Mouse (Mus musculus) liver, postnatal 0 days (tissue): ENCODE results near the gene Pip4k2a. TPM values are rescaled to one million over a fixed set of nuclear protein-coding genes. Genes with fewer than 3 reads are reported as not detected.
A peak's percentile ranks its signal among the peaks of the same experiment; 100 is the strongest.

ENCODE experiments used
- ATAC-seq: fragments of 200-750 bp; cut with Nextera tagmentation; 2 replicates; pipeline ENCODE4 v1.8.0; 2017; ENCODE audit warnings: mild to moderate bottlenecking, moderate library complexity
- DNase-seq: peaks from one replicate; pipeline ENCODE4 v3.0.0-alpha.2; 2016
- H3K27ac ChIP-seq: fragments of 300-500 bp; sonication (generic); 2 replicates; pipeline ENCODE4 v1.5.1; 2014; ENCODE audit warnings: antibody characterized with exemption, moderate library complexity, mild to moderate bottlenecking, low read depth
- H3K27me3 ChIP-seq: fragments of 300-500 bp; sonication (generic); 2 replicates; pipeline ENCODE4 v1.6.1; 2014; ENCODE audit warnings: low read length, control low read depth, mixed read lengths; ENCODE audit not compliant: insufficient read depth
- H3K36me3 ChIP-seq: fragments of 300-500 bp; sonication (generic); replicated peaks from 2 replicates; pipeline ENCODE4 v1.6.1; 2014; ENCODE audit warnings: mild to moderate bottlenecking, control low read depth, low read length, moderate library complexity, mixed read lengths; ENCODE audit not compliant: insufficient read depth
- H3K4me1 ChIP-seq: fragments of 300-500 bp; sonication (generic); 2 replicates; pipeline ENCODE4 v1.6.1; 2014; ENCODE audit warnings: antibody characterized with exemption, mild to moderate bottlenecking, control low read depth; ENCODE audit not compliant: insufficient read depth
- H3K4me2 ChIP-seq: fragments of 300-500 bp; sonication (generic); 2 replicates; pipeline ENCODE4 v1.6.1; 2014; ENCODE audit warnings: low read depth, mild to moderate bottlenecking, low read length, moderate library complexity, mixed read lengths
- H3K4me3 ChIP-seq: fragments of 300-500 bp; sonication (generic); 2 replicates; pipeline ENCODE4 v1.5.1; 2014; ENCODE audit warnings: low read depth, low read length
- H3K9ac ChIP-seq: fragments of 300-500 bp; sonication (generic); replicated peaks from 2 replicates; pipeline ENCODE4 v1.6.1; 2014; ENCODE audit warnings: mild to moderate bottlenecking, moderate library complexity
- H3K9me3 ChIP-seq: fragments of 300-500 bp; sonication (generic); 2 replicates; pipeline ENCODE4 v1.6.1; 2016; ENCODE audit warnings: mild to moderate bottlenecking, control low read depth, low read length, mixed read lengths
- CTCF ChIP-seq: sonication (generic); IDR thresholded peaks from 2 replicates; pipeline ENCODE4 v1.5.1; 2016; ENCODE audit warnings: antibody characterized with exemption, low read depth
- EP300 ChIP-seq: IDR thresholded peaks from 2 replicates; pipeline ENCODE4 v1.6.1; 2016; ENCODE audit warnings: antibody characterized with exemption, low read depth, mild to moderate bottlenecking
- WGBS: fragments of 180-500 bp; shearing (Covaris S2); extraction: QIAGEN DNeasy Blood & Tissue Kit; methylation state at CpG from one replicate; pipeline ENCODE4 v1.1.7; 2014; ENCODE audit not compliant: insufficient replicate concordance; 5-methylcytosine and 5-hydroxymethylcytosine counted together
- polyA plus RNA-seq: library from polyadenylated mRNA; unstranded; fragments of >200 nt; fragmentation: Nextera tagmentation; extraction: Ambion mirVana; gene quantifications from 2 replicates; pipeline ENCODE4 v1.2.1, GENCODE M21; 2015

Gene Pip4k2a
- polyA plus RNA-seq, 1 experiment from 2014 or later: 8.0 TPM

GRCm38 (mm10) chr2:18966566-18966965 lies 31.4 kb downstream of the Pip4k2a start:
- DNase-seq (no peak), ATAC-seq (no peak)
- H3K9ac ChIP-seq: no peak overlapping the region
- no peaks in the 10 kb centered on the region for H3K27me3 ChIP-seq
- 79% methylated on average over 5 of the region's 5 CpGs for WGBS
- H3K36me3 ChIP-seq: 0 out of 2 replicates have a peak, but pooled peaks cover 2% of the 10 kb centered on the region
- no peak overlapping the region for H3K4me2 ChIP-seq
- TF ChIP-seq EP300 (no peak), CTCF (no peak)
- peaks cover 44% of the 10 kb centered on the region for H3K4me1 ChIP-seq
- no peaks in the 10 kb centered on the region for H3K9me3 ChIP-seq
- H3K27ac ChIP-seq: no peak overlapping the region
- no peak overlapping the region for H3K4me3 ChIP-seq

- WGBS: 91% methylated on average over 2 of the region's 2 CpGs
- TF ChIP-seq CTCF: no peak
- no peak for TF ChIP-seq EP300
- Histone ChIP-seq H3K27ac (no peak overlapping the region), H3K9me3 (no peaks in the 10 kb centered on the region), H3K36me3 (0 out of 2 replicates have a peak, but pooled peaks cover 2% of the 10 kb centered on the region), H3K4me3 (no peak overlapping the region), H3K9ac (no peak overlapping the region), H3K4me2 (no peak overlapping the region), H3K27me3 (no peaks in the 10 kb centered on the region), H3K4me1 (peaks cover 41% of the 10 kb centered on the region)
- no peak for ATAC-seq
- DNase-seq: no peak
Observed at GRCm38 (mm10) chr2:18965950-18966349, 32.0 kb downstream of the Pip4k2a start.

GRCm38 (mm10) chr2:18965108-18965507 lies 32.8 kb downstream of the Pip4k2a start:
- no peaks in the 10 kb centered on the region for H3K9me3 ChIP-seq
- H3K4me1 ChIP-seq: peaks cover 37% of the 10 kb centered on the region
- H3K4me2 ChIP-seq: no peak overlapping the region
- no peak overlapping the region for H3K9ac ChIP-seq
- WGBS: 81% methylated on average over 3 of the region's 3 CpGs
- no peak overlapping the region for H3K27ac ChIP-seq
- 0 out of 2 replicates have a peak, but pooled peaks cover 2% of the 10 kb centered on the region for H3K36me3 ChIP-seq
- no peak overlapping the region for H3K4me3 ChIP-seq
- ATAC-seq (no peak), DNase-seq (no peak)
- H3K27me3 ChIP-seq: no peaks in the 10 kb centered on the region
- TF ChIP-seq EP300 (no peak), CTCF (no peak)

- TF ChIP-seq CTCF: no peak
- TF ChIP-seq EP300: no peak
- Histone ChIP-seq H3K27ac (no peak overlapping the region), H3K4me2 (no peak overlapping the region), H3K9me3 (no peaks in the 10 kb centered on the region), H3K9ac (no peak overlapping the region), H3K27me3 (no peaks in the 10 kb centered on the region), H3K36me3 (0 out of 2 replicates have a peak, but pooled peaks cover 2% of the 10 kb centered on the region), H3K4me1 (peaks cover 25% of the 10 kb centered on the region), H3K4me3 (no peak overlapping the region)
- ATAC-seq (no peak), DNase-seq (no peak)
- 71% methylated on average over 13 of the region's 13 CpGs for WGBS
Observed at GRCm38 (mm10) chr2:18963286-18964040, 34.5 kb downstream of the Pip4k2a start.

GRCm38 (mm10) chr2:18962502-18962901 lies 35.4 kb downstream of the Pip4k2a start:
- WGBS: 52% methylated on average over 3 of the region's 3 CpGs
- H3K27ac ChIP-seq: no peak overlapping the region
- no peak overlapping the region for H3K4me2 ChIP-seq
- H3K36me3 ChIP-seq: no peaks in the 10 kb centered on the region
- DNase-seq (no peak), ATAC-seq (peak; percentile 36; the same call in 1 of the 2 replicates)
- no peaks in the 10 kb centered on the region for H3K9me3 ChIP-seq
- H3K4me3 ChIP-seq: no peak overlapping the region
- peaks cover 26% of the 10 kb centered on the region for H3K4me1 ChIP-seq
- H3K9ac ChIP-seq: no peak overlapping the region
- H3K27me3 ChIP-seq: no peaks in the 10 kb centered on the region
- no peak for TF ChIP-seq CTCF
- no peak for TF ChIP-seq EP300

GRCm38 (mm10) chr2:18960376-18960973 lies 37.5 kb downstream of the Pip4k2a start:
- Histone ChIP-seq H3K4me2 (no peak overlapping the region), H3K9ac (no peak overlapping the region), H3K4me3 (no peak overlapping the region), H3K27me3 (no peaks in the 10 kb centered on the region), H3K36me3 (no peaks in the 10 kb centered on the region), H3K27ac (no peak overlapping the region), H3K9me3 (no peaks in the 10 kb centered on the region), H3K4me1 (peaks cover 36% of the 10 kb centered on the region)
- no peak for DNase-seq
- TF ChIP-seq CTCF: no peak
- no peak for TF ChIP-seq EP300
- WGBS: 69% methylated on average over 7 of the region's 7 CpGs
- no peak for ATAC-seq
